Mouse (Mus musculus) liver, embryonic 14.5 days (tissue): Measurements from ENCODE around the gene Sf3a2.

ENCODE experiments used
- CTCF ChIP-seq: IDR thresholded peaks from 2 replicates; pipeline ENCODE4 v1.5.1; 2016; ENCODE audit warnings: antibody characterized with exemption, low read depth, control low read depth
- EP300 ChIP-seq: IDR thresholded peaks from 2 replicates; pipeline ENCODE4 v1.6.1; 2016; ENCODE audit warnings: antibody characterized with exemption, low read depth

GRCm38 (mm10) chr10:80831136-80831535 is 33.1 kb downstream of the Sf3a2 start:
- TF ChIP-seq EP300 (no peak), CTCF (no peak)
